Mouse (Mus musculus): ENCODE data around the gene Igbp1b. TPM values are rescaled to one million over a fixed set of nuclear protein-coding genes. Genes with fewer than 3 reads are reported as not detected.

Gene Igbp1b
- not detected in 2 replicates for polyA plus RNA-seq (2012; rRNA removed)
- not detected in 2 replicates for polyA plus RNA-seq (2014; fragmentation: Nextera tagmentation; extraction: Ambion mirVana)

- no peak for ATAC-seq (ENCODE audit: insufficient read depth)
- Histone ChIP-seq H3K27ac (no peak within 1 kb of the TSS), H3K4me3 (ENCODE audit: insufficient read depth in 1 of 2, low read depth in 2 of 2, low read length in 2 of 2) (no peak within 1 kb of the TSS), H3K36me3 (replicated peaks; ENCODE audit: control insufficient read depth, insufficient read depth, low read depth) (no peaks in the 10 kb centered on the region), H3K4me1 (replicated peaks; ENCODE audit: control insufficient read depth in 2 of 2, insufficient read depth in 2 of 2, low read length in 1 of 2) (no peaks in the 10 kb centered on the region), H3K9me3 (ENCODE audit: control insufficient read depth, low read length) (no peaks in the 10 kb centered on the region), H3K4me2 (ENCODE audit: low read depth) (no peak within 1 kb of the TSS), H3K9ac (replicated peaks) (no peak within 1 kb of the TSS), H3K27me3 (ENCODE audit: control insufficient read depth, insufficient read depth, low read length) (no peaks in the 10 kb centered on the region)
- no peak for TF ChIP-seq CTCF (IDR thresholded peaks at IDR 0.05; ENCODE audit: low read depth)
- no peak for TF ChIP-seq EP300 (IDR thresholded peaks at IDR 0.05; ENCODE audit: low read depth)
- DNase-seq (ENCODE audit: low read depth in 3 of 3, low spot score in 3 of 3), result no peak
- WGBS (ENCODE audit: insufficient replicate concordance), result 60% methylated on average over 3 of the region's 3 CpGs
These were observed at the start of gene Igbp1b for GRCm38 (mm10) chr6:138658516-138658915. Gene Igbp1b, minus strand, starts transcription at chr6:138658544.

GRCm38 (mm10) chr6:138682959-138683358 lies 24.6 kb upstream of the Igbp1b start:
- Histone ChIP-seq H3K36me3 (replicated peaks; ENCODE audit: control insufficient read depth, insufficient read depth, low read depth) (no peaks in the 10 kb centered on the region), H3K9ac (replicated peaks) (no peak overlapping the region), H3K4me2 (ENCODE audit: low read depth) (no peak overlapping the region), H3K27ac (no peak overlapping the region), H3K4me1 (replicated peaks; ENCODE audit: control insufficient read depth in 2 of 2, insufficient read depth in 2 of 2, low read length in 1 of 2) (no peaks in the 10 kb centered on the region), H3K27me3 (ENCODE audit: control insufficient read depth, insufficient read depth, low read length) (no peaks in the 10 kb centered on the region), H3K4me3 (ENCODE audit: insufficient read depth in 1 of 2, low read depth in 2 of 2, low read length in 2 of 2) (no peak overlapping the region), H3K9me3 (ENCODE audit: control insufficient read depth, low read length) (no peaks in the 10 kb centered on the region)
- TF ChIP-seq CTCF (IDR thresholded peaks at IDR 0.05; ENCODE audit: low read depth) (no peak), EP300 (IDR thresholded peaks at IDR 0.05; ENCODE audit: low read depth) (no peak)
- no peak for DNase-seq (ENCODE audit: low read depth in 3 of 3, low spot score in 3 of 3)
- ATAC-seq (ENCODE audit: insufficient read depth), result no peak

DNA sequence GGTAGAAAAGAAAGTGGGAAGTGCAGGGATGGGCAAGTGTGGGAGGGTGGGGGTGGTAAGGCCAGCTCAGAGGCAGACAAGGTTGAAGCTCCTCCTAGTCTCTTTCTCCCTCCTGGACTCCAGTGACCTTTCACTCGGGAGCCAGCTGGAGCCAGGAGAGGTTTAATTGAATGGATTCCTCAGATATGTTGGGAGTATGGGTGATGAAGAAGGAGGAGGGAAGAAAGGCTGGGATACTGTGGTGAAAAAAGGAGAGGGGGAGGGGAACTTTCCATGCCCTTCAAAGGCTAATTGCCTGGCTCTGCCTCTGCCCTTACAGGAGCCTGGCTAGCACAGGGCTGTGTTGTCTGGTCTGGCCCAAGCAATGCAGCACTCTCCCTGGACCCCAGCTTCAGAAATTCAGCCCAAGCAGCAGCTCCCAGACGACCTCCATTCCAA lies 14.4 kb upstream of the Igbp1b start:
- Histone ChIP-seq H3K9me3 (ENCODE audit: control insufficient read depth, low read length) (no peaks in the 10 kb centered on the region), H3K27ac (no peak overlapping the region), H3K9ac (replicated peaks) (no peak overlapping the region), H3K4me3 (ENCODE audit: insufficient read depth in 1 of 2, low read depth in 2 of 2, low read length in 2 of 2) (no peak overlapping the region), H3K4me1 (replicated peaks; ENCODE audit: control insufficient read depth in 2 of 2, insufficient read depth in 2 of 2, low read length in 1 of 2) (no peaks in the 10 kb centered on the region), H3K36me3 (replicated peaks; ENCODE audit: control insufficient read depth, insufficient read depth, low read depth) (no peaks in the 10 kb centered on the region), H3K27me3 (ENCODE audit: control insufficient read depth, insufficient read depth, low read length) (no peaks in the 10 kb centered on the region), H3K4me2 (ENCODE audit: low read depth) (no peak overlapping the region)
- ATAC-seq (ENCODE audit: insufficient read depth) (no peak), DNase-seq (ENCODE audit: low read depth in 3 of 3, low spot score in 3 of 3) (no peak)
- TF ChIP-seq EP300 (IDR thresholded peaks at IDR 0.05; ENCODE audit: low read depth) (no peak), CTCF (IDR thresholded peaks at IDR 0.05; ENCODE audit: low read depth) (no peak)
- WGBS (ENCODE audit: insufficient replicate concordance), result 10% methylated on average over 2 of the region's 2 CpGs

- ATAC-seq (ENCODE audit: insufficient read depth), result no peak
- H3K27ac ChIP-seq, result no peak overlapping the region
- 50% methylated on average over 3 of the region's 3 CpGs for WGBS (ENCODE audit: insufficient replicate concordance)
- TF ChIP-seq EP300 (IDR thresholded peaks at IDR 0.05; ENCODE audit: low read depth) (no peak), CTCF (IDR thresholded peaks at IDR 0.05; ENCODE audit: low read depth) (no peak)
- DNase-seq (ENCODE audit: low read depth in 3 of 3, low spot score in 3 of 3), result no peak
- no peak overlapping the region for H3K4me3 ChIP-seq (ENCODE audit: insufficient read depth in 1 of 2, low read depth in 2 of 2, low read length in 2 of 2)
- no peak overlapping the region for H3K4me2 ChIP-seq (ENCODE audit: low read depth)
- no peaks in the 10 kb centered on the region for H3K4me1 ChIP-seq (replicated peaks; ENCODE audit: control insufficient read depth in 2 of 2, insufficient read depth in 2 of 2, low read length in 1 of 2)
- no peaks in the 10 kb centered on the region for H3K9me3 ChIP-seq (ENCODE audit: control insufficient read depth, low read length)
- no peaks in the 10 kb centered on the region for H3K27me3 ChIP-seq (ENCODE audit: control insufficient read depth, insufficient read depth, low read length)
- H3K36me3 ChIP-seq (replicated peaks; ENCODE audit: control insufficient read depth, insufficient read depth, low read depth), result no peaks in the 10 kb centered on the region
- no peak overlapping the region for H3K9ac ChIP-seq (replicated peaks)
These were observed 7.1 kb upstream of the Igbp1b start for GRCm38 (mm10) chr6:138665416-138665815.

GRCm38 (mm10) chr6:138645604-138646003 lies 12.7 kb downstream of the Igbp1b start:
- Histone ChIP-seq H3K36me3 (replicated peaks; ENCODE audit: control insufficient read depth, insufficient read depth, low read depth) (no peaks in the 10 kb centered on the region), H3K4me2 (ENCODE audit: low read depth) (no peak overlapping the region), H3K4me3 (ENCODE audit: insufficient read depth in 1 of 2, low read depth in 2 of 2, low read length in 2 of 2) (no peak overlapping the region), H3K27me3 (ENCODE audit: control insufficient read depth, insufficient read depth, low read length) (no peaks in the 10 kb centered on the region), H3K4me1 (replicated peaks; ENCODE audit: control insufficient read depth in 2 of 2, insufficient read depth in 2 of 2, low read length in 1 of 2) (no peaks in the 10 kb centered on the region), H3K27ac (no peak overlapping the region), H3K9ac (replicated peaks) (no peak overlapping the region), H3K9me3 (ENCODE audit: control insufficient read depth, low read length) (no peaks in the 10 kb centered on the region)
- no peak for ATAC-seq (ENCODE audit: insufficient read depth)
- DNase-seq (ENCODE audit: low read depth in 3 of 3, low spot score in 3 of 3), result no peak
- WGBS (ENCODE audit: insufficient replicate concordance), result 75% methylated on average over 2 of the region's 2 CpGs
- TF ChIP-seq CTCF (IDR thresholded peaks at IDR 0.05; ENCODE audit: low read depth), result no peak
- no peak for TF ChIP-seq EP300 (IDR thresholded peaks at IDR 0.05; ENCODE audit: low read depth)

All from liver, embryonic 14.5 days (tissue).